Comparison of ENCODE assay signal across 22 mouse cellular contexts in genomic region chr14:56355396-56355795, GRCm38 (mm10). TPM values are rescaled to one million over a fixed set of nuclear protein-coding genes. Genes with fewer than 3 reads are reported as not detected.
DNase-seq lines count a peak whose midpoint lies in the region; ATAC-seq and TF ChIP-seq lines count a peak whose summit lies in the region.
"Had no signal": no experiment of that assay in that cellular context is flagged by ENCODE, and none has a peak within 500 bp of the region (broad histone marks: within the 10 kb centered on the region; RNA-seq: fewer than 3 reads in every experiment).

No protein-coding gene starts in this region.

- ATAC-seq in lung, embryonic 14.5 days (ENCODE audit: insufficient read depth): peak; percentile 64
- peak; percentile 69; the same call in 1 of the 2 replicates for ATAC-seq in lung, embryonic 15.5 days (ENCODE audit: borderline replicate concordance, extremely low read depth, low FRiP score, low TSS enrichment)
- peak; percentile 74 for ATAC-seq in lung, embryonic 16.5 days (ENCODE audit: low read depth)
- ATAC-seq: activated CD4-positive, CD25-positive, alpha-beta regulatory T cell, adult 4 months; CD4-positive, CD25-positive, alpha-beta regulatory T cell, adult 4 months; Patski had no signal

- no peaks in the 10 kb centered on the region for H3K36me3 ChIP-seq in lung, embryonic 14.5 days (ENCODE audit: insufficient read depth)
- H3K36me3 ChIP-seq in lung, embryonic 15.5 days: no peaks in the 10 kb centered on the region
- no peaks in the 10 kb centered on the region for H3K36me3 ChIP-seq in lung, embryonic 16.5 days (ENCODE audit: control insufficient read depth, insufficient read depth, low read length)
- H3K36me3 ChIP-seq: G1E had no signal

- TF ChIP-seq CTCF in lung, embryonic 14.5 days (IDR thresholded peaks at IDR 0.05; ENCODE audit: low read depth): no peak

- H3K27me3 ChIP-seq in lung, embryonic 14.5 days (ENCODE audit: insufficient read depth, low read length): no peaks in the 10 kb centered on the region
- no peaks in the 10 kb centered on the region for H3K27me3 ChIP-seq in lung, embryonic 15.5 days
- no peaks in the 10 kb centered on the region for H3K27me3 ChIP-seq in lung, embryonic 16.5 days (ENCODE audit: control insufficient read depth, insufficient read depth, low read depth, low read length)
- H3K27me3 ChIP-seq: CH12.LX had no signal

- WGBS in lung, embryonic 14.5 days: 27% methylated on average over 8 of the region's 8 CpGs
- WGBS in lung, embryonic 15.5 days: 27% methylated on average over 8 of the region's 8 CpGs
- 35% methylated on average over 8 of the region's 8 CpGs for WGBS in lung, embryonic 16.5 days

- peak overlapping the region; percentile 14; the same call in 1 of the 2 replicates for H3K4me2 ChIP-seq in lung, embryonic 14.5 days
- H3K4me2 ChIP-seq in lung, embryonic 15.5 days: no peak overlapping the region
- no peak overlapping the region for H3K4me2 ChIP-seq in lung, embryonic 16.5 days (ENCODE audit: low read depth, low read length)

- H3K9ac ChIP-seq in lung, embryonic 14.5 days: no peak overlapping the region
- no peak overlapping the region for H3K9ac ChIP-seq in lung, embryonic 15.5 days
- no peak overlapping the region for H3K9ac ChIP-seq in lung, embryonic 16.5 days (ENCODE audit: low read length)

- no peak overlapping the region for H3K4me3 ChIP-seq in lung, embryonic 14.5 days (ENCODE audit: low read depth, low read length)
- H3K4me3 ChIP-seq in lung, embryonic 15.5 days: no peak overlapping the region
- H3K4me3 ChIP-seq in lung, embryonic 16.5 days (ENCODE audit: low read length): no peak overlapping the region

- H3K9me3 ChIP-seq in lung, embryonic 14.5 days (ENCODE audit: low read depth, low read length): no peaks in the 10 kb centered on the region
- no peaks in the 10 kb centered on the region for H3K9me3 ChIP-seq in lung, embryonic 15.5 days
- no peaks in the 10 kb centered on the region for H3K9me3 ChIP-seq in lung, embryonic 16.5 days (ENCODE audit: control insufficient read depth, low read length)
- H3K9me3 ChIP-seq: G1E had no signal

- DNase-seq in lung, embryonic 14.5 days: peak; percentile 73
- DNase-seq in lung, postnatal 4 days: no peak
- no peak for DNase-seq in lung, postnatal 10 days
- DNase-seq in lung, postnatal 25 days (ENCODE audit: low spot score): no peak
- DNase-seq: adrenal gland, adult 8-10 months; adrenal gland, postnatal 10 days; adrenal gland, postnatal 14 days; adrenal gland, postnatal 25 days; adrenal gland, postnatal 36 days; B cell, adult 2 months; cerebellum, adult 11 months; cerebellum, adult 11-12 months; cerebellum, adult 18-20 months had no signal

- H3K27ac ChIP-seq in lung, embryonic 14.5 days (ENCODE audit: low read depth): no peak overlapping the region
- peak overlapping the region; percentile 54 for H3K27ac ChIP-seq in lung, embryonic 15.5 days
- peak overlapping the region; percentile 71 for H3K27ac ChIP-seq in lung, embryonic 16.5 days (ENCODE audit: low read length)

- H3K4me1 ChIP-seq in lung, embryonic 14.5 days (ENCODE audit: insufficient read depth): peaks cover 5% of the 10 kb centered on the region; the same call in 1 of the 2 replicates
- H3K4me1 ChIP-seq in lung, embryonic 15.5 days: peaks cover 22% of the 10 kb centered on the region; the same call in 1 of the 2 replicates
- peaks cover 7% of the 10 kb centered on the region for H3K4me1 ChIP-seq in lung, embryonic 16.5 days (replicated peaks; ENCODE audit: control insufficient read depth, insufficient read depth, low read length)

RNA-seq across cellular contexts. Expression of gene Atp12a, which starts 9.5 kb away (rescaled TPM):
- 1.4 and 1.6 TPM in 2 replicates for polyA plus RNA-seq in lung, embryonic 14.5 days (2014; fragmentation: Nextera tagmentation; extraction: Ambion mirVana)
- 1.5 and 1.9 TPM in 2 replicates for polyA plus RNA-seq in lung, embryonic 15.5 days (2015; fragmentation: Nextera tagmentation; extraction: Ambion mirVana)
- 2.2 and 2.6 TPM in 2 replicates for polyA plus RNA-seq in lung, embryonic 16.5 days (2015; fragmentation: Nextera tagmentation; extraction: Ambion mirVana)
- polyA plus RNA-seq: activated CD4-positive, CD25-positive, alpha-beta regulatory T cell, adult 4 months; CD4-positive, CD25-positive, alpha-beta regulatory T cell, adult 4 months; G1E; Patski had no signal

RNA-seq across cellular contexts. Expression of gene Rnf17, which starts 47.0 kb away (rescaled TPM):
- 0.84 and 2.5 TPM in 2 replicates for polyA plus RNA-seq in lung, embryonic 14.5 days (2014; fragmentation: Nextera tagmentation; extraction: Ambion mirVana)
- 1.1 and 1.9 TPM in 2 replicates for polyA plus RNA-seq in lung, embryonic 15.5 days (2015; fragmentation: Nextera tagmentation; extraction: Ambion mirVana)
- 1.1 and 1.4 TPM in 2 replicates for polyA plus RNA-seq in lung, embryonic 16.5 days (2015; fragmentation: Nextera tagmentation; extraction: Ambion mirVana)
- polyA plus RNA-seq: adrenal gland, adult 2 months; C2C12; G1E; Patski had no signal
